Mouse (Mus musculus): ENCODE data around the gene Ssr2. TPM values are rescaled to one million over a fixed set of nuclear protein-coding genes. Genes with fewer than 3 reads are reported as not detected.
A peak's percentile ranks its signal among the peaks of the same experiment; 100 is the strongest.

Gene Ssr2
- polyA plus RNA-seq, 1 experiment from 2014 or later: 164 TPM

- Histone ChIP-seq H3K4me1 (replicated peaks) (peaks cover 32% of the 10 kb centered on the region), H3K36me3 (peaks cover 51% of the 10 kb centered on the region), H3K4me2 (0 out of 2 replicates have a peak overlapping the region, but pooled peaks have one; percentile 72), H3K27me3 (no peaks in the 10 kb centered on the region), H3K4me3 (no peak overlapping the region), H3K27ac (replicated peaks) (no peak overlapping the region), H3K9ac (no peak overlapping the region), H3K9me3 (no peaks in the 10 kb centered on the region)
- WGBS: 98% methylated on average over 6 of the region's 6 CpGs
- no peak for ATAC-seq (ENCODE audit: low read depth)
These were observed 19.9 kb upstream of the Ssr2 start for GRCm38 (mm10) chr3:88555731-88556130.

- WGBS: 96% methylated on average over 8 of the region's 8 CpGs
- Histone ChIP-seq H3K27ac (replicated peaks) (no peak overlapping the region), H3K27me3 (no peaks in the 10 kb centered on the region), H3K4me3 (no peak overlapping the region), H3K9ac (no peak overlapping the region), H3K36me3 (peaks cover 59% of the 10 kb centered on the region), H3K9me3 (no peaks in the 10 kb centered on the region), H3K4me2 (no peak overlapping the region), H3K4me1 (replicated peaks) (peaks cover 25% of the 10 kb centered on the region)
- ATAC-seq (ENCODE audit: low read depth): no peak
These were observed 19.1 kb upstream of the Ssr2 start for GRCm38 (mm10) chr3:88556616-88557015.

- H3K9ac ChIP-seq: no peak overlapping the region
- H3K27me3 ChIP-seq: no peaks in the 10 kb centered on the region
- H3K4me2 ChIP-seq: no peak overlapping the region
- ATAC-seq (ENCODE audit: low read depth): no peak
- no peak overlapping the region for H3K27ac ChIP-seq (replicated peaks)
- peaks cover 20% of the 10 kb centered on the region for H3K4me1 ChIP-seq (replicated peaks)
- H3K4me3 ChIP-seq: no peak overlapping the region
- H3K9me3 ChIP-seq: no peaks in the 10 kb centered on the region
- peaks cover 89% of the 10 kb centered on the region for H3K36me3 ChIP-seq
- WGBS: 96% methylated on average over 9 of the region's 9 CpGs
These were observed 16.1 kb upstream of the Ssr2 start for GRCm38 (mm10) chr3:88559596-88559995.

- ATAC-seq (ENCODE audit: low read depth): no peak
- H3K9me3 ChIP-seq: no peaks in the 10 kb centered on the region
- H3K4me2 ChIP-seq: no peak overlapping the region
- no peak overlapping the region for H3K4me3 ChIP-seq
- no peak overlapping the region for H3K9ac ChIP-seq
- WGBS: 58% methylated on average over 4 of the region's 4 CpGs
- H3K36me3 ChIP-seq: peaks cover 97% of the 10 kb centered on the region
- H3K4me1 ChIP-seq (replicated peaks): peaks cover 8% of the 10 kb centered on the region; the same call in 1 of the 2 replicates
- no peaks in the 10 kb centered on the region for H3K27me3 ChIP-seq
- H3K27ac ChIP-seq (replicated peaks): no peak overlapping the region
These were observed 13.7 kb upstream of the Ssr2 start for GRCm38 (mm10) chr3:88561989-88562388.

DNA sequence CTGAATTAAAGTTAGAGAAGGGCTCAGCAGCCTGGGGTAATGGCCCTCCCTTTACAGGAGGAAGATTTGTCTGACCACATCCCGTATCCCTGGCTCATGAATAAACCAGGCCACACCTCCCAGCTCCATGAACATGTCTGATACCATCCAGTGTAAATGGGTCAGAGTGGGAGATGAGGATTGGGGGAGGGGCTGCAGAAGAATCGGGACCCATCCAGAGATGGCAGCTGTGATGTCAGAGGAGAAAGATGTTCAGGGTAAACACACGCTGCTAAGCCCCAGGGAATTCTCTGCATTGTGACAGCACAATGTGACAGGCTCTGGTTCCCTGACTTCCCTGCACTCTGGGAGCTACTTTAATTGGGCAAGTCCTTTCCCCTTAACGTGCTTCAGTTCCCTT, 12.2 kb upstream of the Ssr2 start:
- Histone ChIP-seq H3K4me2 (no peak overlapping the region), H3K27ac (replicated peaks) (no peak overlapping the region; the same call in 1 of the 2 replicates), H3K36me3 (peaks cover 100% of the 10 kb centered on the region), H3K9ac (no peak overlapping the region), H3K9me3 (no peaks in the 10 kb centered on the region), H3K4me1 (replicated peaks) (peaks cover 8% of the 10 kb centered on the region; the same call in 1 of the 2 replicates), H3K27me3 (no peaks in the 10 kb centered on the region), H3K4me3 (no peak overlapping the region)
- ATAC-seq (ENCODE audit: low read depth): 0 out of 2 replicates have a peak, but pooled peaks have one; percentile 20
- WGBS: 57% methylated on average over 4 of the region's 4 CpGs

DNA sequence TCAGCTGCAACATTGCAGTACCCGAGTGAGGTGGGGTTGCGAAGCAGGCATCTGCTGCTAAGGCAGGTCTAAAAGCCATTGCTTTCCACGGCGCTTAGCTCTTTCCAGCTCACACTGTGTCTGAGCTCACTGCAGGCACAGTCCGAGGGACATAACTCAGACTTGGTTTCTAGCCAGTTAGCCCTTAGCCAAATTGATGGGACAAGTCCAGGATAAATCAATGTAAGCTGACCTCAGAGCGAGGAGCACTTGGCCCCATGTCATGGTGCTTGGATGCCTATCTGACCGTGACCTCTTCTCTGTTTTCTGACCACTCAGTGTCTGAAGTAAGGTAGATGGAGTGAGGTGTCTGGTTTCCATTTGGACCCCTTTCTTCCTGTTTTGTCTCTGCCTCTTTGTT, 11.7 kb upstream of the Ssr2 start:
- Histone ChIP-seq H3K4me2 (no peak overlapping the region), H3K27ac (replicated peaks) (no peak overlapping the region), H3K36me3 (peaks cover 100% of the 10 kb centered on the region), H3K9me3 (no peaks in the 10 kb centered on the region), H3K9ac (no peak overlapping the region), H3K4me1 (replicated peaks) (peaks cover 8% of the 10 kb centered on the region; the same call in 1 of the 2 replicates), H3K27me3 (no peaks in the 10 kb centered on the region), H3K4me3 (no peak overlapping the region)
- 84% methylated on average over 7 of the region's 7 CpGs for WGBS
- ATAC-seq (ENCODE audit: low read depth): no peak

GRCm38 (mm10) chr3:88566116-88566515, 9.6 kb upstream of the Ssr2 start:
- no peaks in the 10 kb centered on the region for H3K27me3 ChIP-seq
- WGBS: 93% methylated on average over 3 of the region's 3 CpGs
- no peaks in the 10 kb centered on the region for H3K9me3 ChIP-seq
- H3K4me2 ChIP-seq: no peak overlapping the region
- no peak for ATAC-seq (ENCODE audit: low read depth)
- H3K36me3 ChIP-seq: peaks cover 95% of the 10 kb centered on the region
- no peak overlapping the region for H3K4me3 ChIP-seq
- no peak overlapping the region for H3K27ac ChIP-seq (replicated peaks)
- no peak overlapping the region for H3K9ac ChIP-seq
- peaks cover 8% of the 10 kb centered on the region; the same call in 1 of the 2 replicates for H3K4me1 ChIP-seq (replicated peaks)

- H3K9me3 ChIP-seq: no peaks in the 10 kb centered on the region
- 96% methylated on average over 4 of the region's 4 CpGs for WGBS
- H3K4me1 ChIP-seq (replicated peaks): peaks cover 8% of the 10 kb centered on the region; the same call in 1 of the 2 replicates
- no peak overlapping the region for H3K4me3 ChIP-seq
- no peak overlapping the region for H3K9ac ChIP-seq
- no peak overlapping the region for H3K4me2 ChIP-seq
- ATAC-seq (ENCODE audit: low read depth): no peak
- H3K27me3 ChIP-seq: no peaks in the 10 kb centered on the region
- H3K27ac ChIP-seq (replicated peaks): no peak overlapping the region
- peaks cover 91% of the 10 kb centered on the region for H3K36me3 ChIP-seq
These were observed 9.1 kb upstream of the Ssr2 start for GRCm38 (mm10) chr3:88566536-88567061.

- Histone ChIP-seq H3K27me3 (no peaks in the 10 kb centered on the region), H3K9me3 (no peaks in the 10 kb centered on the region), H3K4me3 (no peak overlapping the region), H3K4me2 (no peak overlapping the region), H3K36me3 (peaks cover 78% of the 10 kb centered on the region), H3K4me1 (replicated peaks) (no peaks in the 10 kb centered on the region), H3K9ac (no peak overlapping the region), H3K27ac (replicated peaks) (no peak overlapping the region)
- ATAC-seq (ENCODE audit: low read depth): no peak
- whole genome bisulfite sequencing: 92% methylated on average over 6 of the region's 6 CpGs
These were observed 7.8 kb upstream of the Ssr2 start for GRCm38 (mm10) chr3:88567892-88568291.

GRCm38 (mm10) chr3:88568615-88569014, 7.1 kb upstream of the Ssr2 start:
- Histone ChIP-seq H3K9ac (no peak overlapping the region), H3K4me3 (no peak overlapping the region), H3K27me3 (no peaks in the 10 kb centered on the region), H3K27ac (replicated peaks) (no peak overlapping the region), H3K9me3 (no peaks in the 10 kb centered on the region), H3K4me2 (no peak overlapping the region), H3K4me1 (replicated peaks) (no peaks in the 10 kb centered on the region), H3K36me3 (peaks cover 70% of the 10 kb centered on the region)
- no peak for ATAC-seq (ENCODE audit: low read depth)
- 100% methylated on average over 2 of the region's 2 CpGs for WGBS

GRCm38 (mm10) chr3:88569093-88569492, 6.6 kb upstream of the Ssr2 start:
- H3K9ac ChIP-seq: no peak overlapping the region
- WGBS: 95% methylated on average over 2 of the region's 2 CpGs
- no peaks in the 10 kb centered on the region for H3K27me3 ChIP-seq
- ATAC-seq (ENCODE audit: low read depth): no peak
- no peaks in the 10 kb centered on the region for H3K4me1 ChIP-seq (replicated peaks)
- no peak overlapping the region for H3K27ac ChIP-seq (replicated peaks)
- peaks cover 66% of the 10 kb centered on the region for H3K36me3 ChIP-seq
- no peaks in the 10 kb centered on the region for H3K9me3 ChIP-seq
- H3K4me3 ChIP-seq: no peak overlapping the region
- no peak overlapping the region for H3K4me2 ChIP-seq

- 96% methylated on average over 5 of the region's 5 CpGs for WGBS
- H3K27me3 ChIP-seq: no peaks in the 10 kb centered on the region
- no peak for ATAC-seq (ENCODE audit: low read depth)
- H3K36me3 ChIP-seq: peaks cover 60% of the 10 kb centered on the region
- no peaks in the 10 kb centered on the region for H3K4me1 ChIP-seq (replicated peaks)
- no peak overlapping the region for H3K4me3 ChIP-seq
- H3K27ac ChIP-seq (replicated peaks): no peak overlapping the region
- no peak overlapping the region for H3K9ac ChIP-seq
- H3K9me3 ChIP-seq: no peaks in the 10 kb centered on the region
- H3K4me2 ChIP-seq: no peak overlapping the region
These were observed 6.0 kb upstream of the Ssr2 start for GRCm38 (mm10) chr3:88569694-88570093.

DNA sequence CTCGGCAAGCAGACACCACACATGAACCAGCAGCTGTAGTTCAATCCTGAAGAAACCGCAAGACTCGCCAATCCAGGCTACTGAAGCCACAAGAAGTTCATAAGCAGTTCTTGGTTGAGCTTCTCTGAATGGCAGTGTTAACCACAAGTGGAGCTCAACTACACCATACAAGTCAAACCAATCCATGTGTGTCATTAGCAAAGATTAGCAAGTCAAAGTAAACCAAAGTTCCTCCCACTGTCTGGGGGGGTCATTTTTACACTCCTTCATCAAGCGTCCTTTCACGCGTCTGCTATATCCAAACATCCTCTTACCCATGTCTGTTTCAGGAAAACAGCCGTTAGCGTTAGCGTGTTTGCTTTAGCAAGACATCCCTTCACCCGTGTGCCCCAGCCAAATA, 5.3 kb upstream of the Ssr2 start:
- no peak for ATAC-seq (ENCODE audit: low read depth)
- H3K36me3 ChIP-seq: peaks cover 53% of the 10 kb centered on the region

More for the DNA sequence above, 5.3 kb upstream of the Ssr2 start:
- 97% methylated on average over 10 of the region's 10 CpGs for WGBS
- Histone ChIP-seq H3K4me3 (no peak overlapping the region), H3K9me3 (no peaks in the 10 kb centered on the region), H3K4me1 (replicated peaks) (no peaks in the 10 kb centered on the region), H3K4me2 (no peak overlapping the region), H3K9ac (no peak overlapping the region), H3K27ac (replicated peaks) (no peak overlapping the region), H3K27me3 (no peaks in the 10 kb centered on the region)
